Mouse (Mus musculus) right cerebral cortex, adult 2 months (tissue): ENCODE measurements at regions not wholly inside any gene's neighbourhood (a gene's known extent, or its start where the extent isn't known, plus 50 kb on each side); places are given as distances from the start of the nearest gene placed in this dataset.
A peak's percentile ranks its signal among the peaks of the same experiment; 100 is the strongest.
"Not testable (repeated sequence)": the region's sequence is repeated elsewhere in the genome, so short reads cannot be mapped to it uniquely, and the experiment has no call there.

ENCODE experiments used
- DNase-seq, 2 experiments: peaks; one replicate each; pipeline ENCODE4 v3.0.0; 2021 to 2022; ENCODE audit warnings: low spot score in 2 of 2

GRCm38 (mm10) chr1:166900028-166900427, 101.2 kb upstream of the Fam78b start:
- DNase-seq, result no peak

GRCm38 (mm10) chr1:166900441-166901161, 100.6 kb upstream of the Fam78b start:
- DNase-seq, result no peak

- no peak for DNase-seq
Measured at GRCm38 (mm10) chr1:166901574-166901973, 99.6 kb upstream of the Fam78b start.

GRCm38 (mm10) chr1:166903417-166903816, 97.8 kb upstream of the Fam78b start:
- DNase-seq, result no peak

- DNase-seq, result no peak
Measured at GRCm38 (mm10) chr1:166908231-166908805, 92.9 kb upstream of the Fam78b start.

GRCm38 (mm10) chr1:166912195-166912594, 89.0 kb upstream of the Fam78b start:
- not testable (repeated sequence) for DNase-seq

- DNase-seq, result no peak
Measured at GRCm38 (mm10) chr1:166922911-166923712, 78.1 kb upstream of the Fam78b start.

- DNase-seq, result no peak
Measured at GRCm38 (mm10) chr1:166923713-166923975, 77.6 kb upstream of the Fam78b start.

- DNase-seq, result no peak
Measured at GRCm38 (mm10) chr1:166924126-166924525, 77.1 kb upstream of the Fam78b start.

- no peak for DNase-seq
Measured at GRCm38 (mm10) chr1:166926078-166926477, 75.1 kb upstream of the Fam78b start.

- DNase-seq, result not testable (repeated sequence)
Measured at GRCm38 (mm10) chr1:166939744-166940143, 61.5 kb upstream of the Fam78b start.

GRCm38 (mm10) chr1:166940146-166941076, 60.8 kb upstream of the Fam78b start:
- not testable (repeated sequence) for DNase-seq

- DNase-seq, result no peak
Measured at GRCm38 (mm10) chr1:166942201-166942600, 59.0 kb upstream of the Fam78b start.

- DNase-seq, result no peak
Measured at GRCm38 (mm10) chr1:166944540-166944939, 56.7 kb upstream of the Fam78b start.

GRCm38 (mm10) chr1:166947844-166948702, 53.1 kb upstream of the Fam78b start:
- DNase-seq, result peak in 1 of 2 experiments; percentile 5
